Mouse (Mus musculus): ENCODE measurements around the gene Cog4.
A peak's percentile ranks its signal among the peaks of the same experiment; 100 is the strongest.
"Not testable (repeated sequence)": the region's sequence is repeated elsewhere in the genome, so short reads cannot be mapped to it uniquely, and the experiment has no call there.

Gene Cog4

DNA sequence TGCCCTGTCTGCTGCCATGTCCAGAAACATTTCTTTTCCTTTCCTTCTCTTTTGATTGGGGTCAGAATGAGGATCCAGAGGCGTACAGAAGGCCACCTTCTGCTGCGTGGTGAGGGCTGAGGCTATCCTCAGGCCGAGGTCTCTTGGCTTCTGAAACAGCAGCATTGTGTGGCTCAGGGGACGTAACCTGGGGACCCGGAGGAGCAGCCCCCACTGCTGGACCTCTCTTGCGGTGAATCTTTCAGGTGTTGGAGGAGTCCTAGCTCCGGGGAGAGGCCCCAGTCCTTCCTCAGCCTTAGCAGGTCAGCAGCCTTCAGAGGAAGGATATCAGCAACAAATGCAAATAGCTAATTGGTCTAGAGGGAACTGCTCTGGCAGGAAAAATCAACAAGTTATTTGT, 82.0 kb downstream of the Cog4 start:
- DNase-seq: no peak

DNA sequence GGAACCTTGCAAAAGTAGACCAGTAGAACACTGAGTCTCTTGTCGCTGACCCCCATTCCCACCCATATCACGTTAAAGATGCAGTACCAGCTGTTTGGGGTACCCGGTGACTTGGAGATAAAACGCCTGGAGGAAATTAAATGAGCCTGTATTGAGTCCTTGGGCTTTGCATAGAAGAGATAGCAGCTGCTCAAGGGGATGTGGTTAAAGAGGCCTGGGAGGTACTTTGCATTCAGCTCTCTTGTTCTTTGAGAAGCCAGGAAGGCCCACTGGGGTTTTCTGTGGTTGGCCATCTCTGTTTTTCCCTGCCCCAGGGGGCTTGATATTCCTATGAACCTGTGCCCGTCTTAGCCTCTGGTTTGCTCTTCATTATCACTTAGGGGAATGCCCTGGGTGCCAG, 82.7 kb downstream of the Cog4 start:
- no peak for DNase-seq

DNA sequence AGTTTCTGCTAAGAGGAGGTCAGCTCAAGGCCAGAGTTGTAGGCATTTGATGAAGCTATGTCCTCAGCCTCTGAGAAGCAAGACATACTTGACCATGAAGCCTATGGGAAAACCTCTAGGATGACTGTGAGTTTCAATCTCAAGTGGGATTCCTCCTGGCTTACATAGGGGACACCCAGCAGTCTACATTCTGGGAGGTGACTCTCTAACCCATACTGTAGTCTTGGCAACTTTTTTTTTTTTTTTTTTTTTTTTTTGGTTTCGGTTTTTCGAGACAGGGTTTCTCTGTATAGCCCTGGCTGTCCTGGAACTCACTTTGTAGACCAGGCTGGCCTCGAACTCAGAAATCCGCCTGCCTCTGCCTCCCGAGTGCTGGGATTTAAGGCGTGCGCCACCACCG, 83.3 kb downstream of the Cog4 start:
- not testable (repeated sequence) for DNase-seq

DNA sequence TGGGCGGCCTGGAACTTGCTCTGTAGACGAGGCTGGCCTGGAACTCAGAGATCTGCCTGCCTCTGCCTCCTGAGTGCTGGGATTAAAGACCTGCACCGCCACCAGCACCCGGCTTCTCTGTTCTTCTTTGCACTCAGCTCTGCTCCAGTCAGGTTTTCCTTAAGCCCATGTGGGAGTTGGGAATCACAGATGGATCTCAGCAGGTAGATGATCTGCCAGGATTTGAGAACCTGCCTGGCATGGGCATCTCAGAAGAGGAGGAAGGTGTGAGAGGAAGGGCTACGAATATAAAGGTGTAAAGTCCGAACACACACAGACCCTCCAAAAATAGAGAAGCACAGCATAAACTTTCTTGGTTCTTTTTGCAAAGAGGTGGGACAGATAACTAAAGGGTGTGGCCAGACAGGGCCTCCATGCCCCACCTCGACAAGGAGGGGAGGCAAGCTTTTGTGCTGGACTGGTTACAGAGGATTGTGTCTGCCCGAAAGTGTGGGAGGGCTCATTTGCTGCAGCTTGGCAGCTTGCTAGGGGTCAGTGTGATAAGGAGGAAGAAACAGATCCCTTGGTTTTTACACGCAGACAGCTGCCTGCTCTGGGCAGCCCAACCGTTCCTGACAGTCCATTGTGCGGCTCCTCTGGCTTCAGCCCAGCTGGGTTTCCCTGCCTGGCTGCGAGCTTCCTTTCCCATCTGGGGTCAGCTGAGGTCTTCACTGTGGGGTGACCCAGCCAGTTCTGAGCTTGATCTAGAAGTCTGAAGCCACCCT, 85.0 kb downstream of the Cog4 start:
- DNase-seq: peak; percentile 72 to 74
